14 mouse cellular contexts compared by ENCODE assay signal in genomic region chr15:99828061-99828460, GRCm38 (mm10).
"Had no signal": no experiment of that assay in that cellular context is flagged by ENCODE, and none has a peak within 500 bp of the region (broad histone marks: within the 10 kb centered on the region; RNA-seq: fewer than 3 reads in every experiment).

No protein-coding gene starts in this region.

- DNase-seq: heart, postnatal 10 days; heart, postnatal 36 days; heart, postnatal 4 days; kidney, adult 11 months; kidney, adult 18-20 months; kidney, adult 2 months; kidney, adult 8-10 months; kidney, adult 9 months; kidney, postnatal 10 days; kidney, postnatal 14 days; kidney, postnatal 36 days; kidney, postnatal 4 days; layer of hippocampus, adult 9-11 months; layer of hippocampus, postnatal 36 days had no signal
